Mouse (Mus musculus): Measurements from ENCODE around the gene Xdh. TPM values are rescaled to one million over a fixed set of nuclear protein-coding genes. Genes with fewer than 3 reads are reported as not detected.

Xdh gene
- polyA plus RNA-seq, 1 experiment = 15.6 TPM

- H3K27ac ChIP-seq (ENCODE audit: insufficient read depth, low read length) = no peak overlapping the region
- DNase-seq (ENCODE audit: low read depth in 1 of 2, low spot score in 2 of 2) = no peak
- no peaks in the 10 kb centered on the region for H3K4me1 ChIP-seq (ENCODE audit: control insufficient read depth, insufficient read depth, insufficient read length)
- H3K4me3 ChIP-seq (ENCODE audit: extremely low read depth, insufficient read depth, insufficient read length) = no peak overlapping the region
- H3K36me3 ChIP-seq (ENCODE audit: control insufficient read depth, insufficient read depth, low read length) = no peaks in the 10 kb centered on the region
- TF ChIP-seq CTCF (IDR thresholded peaks at IDR 0.05; ENCODE audit: extremely low read depth, insufficient read depth, insufficient read length, insufficient replicate concordance) (no peak), POLR2A (IDR thresholded peaks at IDR 0.05; ENCODE audit: low read depth, low read length) (no peak)
- H3K27me3 ChIP-seq (ENCODE audit: control insufficient read depth, insufficient read depth, low read length) = no peaks in the 10 kb centered on the region
Measured at GRCm38 (mm10) chr17:73976066-73976465, 26.1 kb upstream of the Xdh start.

- no peak for DNase-seq (ENCODE audit: low read depth in 1 of 2, low spot score in 2 of 2)
- 79% methylated on average over 11 of the region's 11 CpGs for WGBS
- no peak for TF ChIP-seq POLR2A (IDR thresholded peaks at IDR 0.05; ENCODE audit: low read depth, low read length)
- TF ChIP-seq CTCF (IDR thresholded peaks at IDR 0.05; ENCODE audit: extremely low read depth, insufficient read depth, insufficient read length, insufficient replicate concordance) = no peak
- Histone ChIP-seq H3K36me3 (ENCODE audit: control insufficient read depth, insufficient read depth, low read length) (no peaks in the 10 kb centered on the region), H3K4me1 (ENCODE audit: control insufficient read depth, insufficient read depth, insufficient read length) (0 out of 2 replicates have a peak, but pooled peaks cover 4% of the 10 kb centered on the region), H3K27ac (ENCODE audit: insufficient read depth, low read length) (no peak overlapping the region), H3K4me3 (ENCODE audit: extremely low read depth, insufficient read depth, insufficient read length) (no peak overlapping the region), H3K27me3 (ENCODE audit: control insufficient read depth, insufficient read depth, low read length) (no peaks in the 10 kb centered on the region)
Measured at GRCm38 (mm10) chr17:73972648-73973047, 22.7 kb upstream of the Xdh start.

GRCm38 (mm10) chr17:73971291-73971690 is 21.3 kb upstream of the Xdh start:
- Histone ChIP-seq H3K4me3 (ENCODE audit: extremely low read depth, insufficient read depth, insufficient read length) (no peak overlapping the region), H3K27ac (ENCODE audit: insufficient read depth, low read length) (no peak overlapping the region), H3K4me1 (ENCODE audit: control insufficient read depth, insufficient read depth, insufficient read length) (0 out of 2 replicates have a peak, but pooled peaks cover 4% of the 10 kb centered on the region), H3K36me3 (ENCODE audit: control insufficient read depth, insufficient read depth, low read length) (no peaks in the 10 kb centered on the region), H3K27me3 (ENCODE audit: control insufficient read depth, insufficient read depth, low read length) (no peaks in the 10 kb centered on the region)
- DNase-seq (ENCODE audit: low read depth in 1 of 2, low spot score in 2 of 2) = no peak
- no peak for TF ChIP-seq CTCF (IDR thresholded peaks at IDR 0.05; ENCODE audit: extremely low read depth, insufficient read depth, insufficient read length, insufficient replicate concordance)
- TF ChIP-seq POLR2A (IDR thresholded peaks at IDR 0.05; ENCODE audit: low read depth, low read length) = no peak
- WGBS = 75% methylated on average over 4 of the region's 4 CpGs

GRCm38 (mm10) chr17:73970361-73971027 is 20.5 kb upstream of the Xdh start:
- H3K27ac ChIP-seq (ENCODE audit: insufficient read depth, low read length) = no peak overlapping the region
- TF ChIP-seq POLR2A (IDR thresholded peaks at IDR 0.05; ENCODE audit: low read depth, low read length) (no peak), CTCF (IDR thresholded peaks at IDR 0.05; ENCODE audit: extremely low read depth, insufficient read depth, insufficient read length, insufficient replicate concordance) (no peak)
- H3K36me3 ChIP-seq (ENCODE audit: control insufficient read depth, insufficient read depth, low read length) = no peaks in the 10 kb centered on the region
- H3K27me3 ChIP-seq (ENCODE audit: control insufficient read depth, insufficient read depth, low read length) = no peaks in the 10 kb centered on the region
- H3K4me3 ChIP-seq (ENCODE audit: extremely low read depth, insufficient read depth, insufficient read length) = no peak overlapping the region
- 29% methylated on average over 3 of the region's 3 CpGs for WGBS
- no peak for DNase-seq (ENCODE audit: low read depth in 1 of 2, low spot score in 2 of 2)
- H3K4me1 ChIP-seq (ENCODE audit: control insufficient read depth, insufficient read depth, insufficient read length) = 0 out of 2 replicates have a peak, but pooled peaks cover 4% of the 10 kb centered on the region

- Histone ChIP-seq H3K36me3 (ENCODE audit: control insufficient read depth, insufficient read depth, low read length) (no peaks in the 10 kb centered on the region), H3K27ac (ENCODE audit: insufficient read depth, low read length) (no peak overlapping the region), H3K27me3 (ENCODE audit: control insufficient read depth, insufficient read depth, low read length) (no peaks in the 10 kb centered on the region), H3K4me3 (ENCODE audit: extremely low read depth, insufficient read depth, insufficient read length) (no peak overlapping the region), H3K4me1 (ENCODE audit: control insufficient read depth, insufficient read depth, insufficient read length) (no peaks in the 10 kb centered on the region)
- whole genome bisulfite sequencing = 91% methylated on average over 9 of the region's 9 CpGs
- DNase-seq (ENCODE audit: low read depth in 1 of 2, low spot score in 2 of 2) = no peak
- TF ChIP-seq CTCF (IDR thresholded peaks at IDR 0.05; ENCODE audit: extremely low read depth, insufficient read depth, insufficient read length, insufficient replicate concordance) (no peak), POLR2A (IDR thresholded peaks at IDR 0.05; ENCODE audit: low read depth, low read length) (no peak)
Measured at GRCm38 (mm10) chr17:73964856-73965255, 14.9 kb upstream of the Xdh start.

- 54% methylated on average over 2 of the region's 2 CpGs for WGBS
- Histone ChIP-seq H3K36me3 (ENCODE audit: control insufficient read depth, insufficient read depth, low read length) (no peaks in the 10 kb centered on the region), H3K4me1 (ENCODE audit: control insufficient read depth, insufficient read depth, insufficient read length) (no peaks in the 10 kb centered on the region), H3K27ac (ENCODE audit: insufficient read depth, low read length) (no peak overlapping the region; the same call in 1 of the 2 replicates), H3K27me3 (ENCODE audit: control insufficient read depth, insufficient read depth, low read length) (no peaks in the 10 kb centered on the region), H3K4me3 (ENCODE audit: extremely low read depth, insufficient read depth, insufficient read length) (no peak overlapping the region)
- TF ChIP-seq POLR2A (IDR thresholded peaks at IDR 0.05; ENCODE audit: low read depth, low read length) = no peak
- TF ChIP-seq CTCF (IDR thresholded peaks at IDR 0.05; ENCODE audit: extremely low read depth, insufficient read depth, insufficient read length, insufficient replicate concordance) = no peak
- DNase-seq (ENCODE audit: low read depth in 1 of 2, low spot score in 2 of 2) = no peak
Measured at GRCm38 (mm10) chr17:73962628-73963043, 12.6 kb upstream of the Xdh start.

GRCm38 (mm10) chr17:73961801-73962403 is 11.9 kb upstream of the Xdh start:
- H3K4me3 ChIP-seq (ENCODE audit: extremely low read depth, insufficient read depth, insufficient read length) = no peak overlapping the region
- no peaks in the 10 kb centered on the region for H3K36me3 ChIP-seq (ENCODE audit: control insufficient read depth, insufficient read depth, low read length)
- H3K27me3 ChIP-seq (ENCODE audit: control insufficient read depth, insufficient read depth, low read length) = no peaks in the 10 kb centered on the region
- 81% methylated on average over 1 of the region's 1 CpGs for WGBS
- DNase-seq (ENCODE audit: low read depth in 1 of 2, low spot score in 2 of 2) = no peak
- H3K27ac ChIP-seq (ENCODE audit: insufficient read depth, low read length) = no peak overlapping the region
- TF ChIP-seq CTCF (IDR thresholded peaks at IDR 0.05; ENCODE audit: extremely low read depth, insufficient read depth, insufficient read length, insufficient replicate concordance) (no peak), POLR2A (IDR thresholded peaks at IDR 0.05; ENCODE audit: low read depth, low read length) (no peak)
- H3K4me1 ChIP-seq (ENCODE audit: control insufficient read depth, insufficient read depth, insufficient read length) = no peaks in the 10 kb centered on the region
